Mouse (Mus musculus): Measurements from ENCODE around the gene Nrsn2.

Nrsn2 gene

DNA sequence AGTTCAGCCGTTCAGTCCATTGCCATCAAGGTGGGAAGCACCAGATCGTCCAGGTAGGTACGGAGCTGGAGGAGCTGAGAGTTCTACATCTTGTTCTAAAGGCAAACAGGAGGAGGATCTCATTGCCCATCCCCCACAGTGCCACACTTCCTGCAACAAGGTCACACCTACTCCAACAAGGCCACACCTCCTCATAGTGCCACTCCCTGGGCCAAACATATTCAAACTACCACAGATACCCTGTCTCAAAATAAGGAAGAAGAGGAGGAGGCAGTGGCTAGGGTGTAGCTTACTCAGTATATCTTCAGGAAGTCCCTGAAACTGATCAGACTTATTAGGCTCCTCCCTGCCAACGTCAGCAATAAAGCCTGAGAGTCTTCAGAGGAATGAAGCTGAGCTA, 7.8 kb upstream of the Nrsn2 start:
- DNase-seq (ENCODE audit: low read depth) = no peak

GRCm38 (mm10) chr2:152375652-152376344, 640 bp downstream of the Nrsn2 start:
- no peak for DNase-seq (ENCODE audit: low read depth)

DNA sequence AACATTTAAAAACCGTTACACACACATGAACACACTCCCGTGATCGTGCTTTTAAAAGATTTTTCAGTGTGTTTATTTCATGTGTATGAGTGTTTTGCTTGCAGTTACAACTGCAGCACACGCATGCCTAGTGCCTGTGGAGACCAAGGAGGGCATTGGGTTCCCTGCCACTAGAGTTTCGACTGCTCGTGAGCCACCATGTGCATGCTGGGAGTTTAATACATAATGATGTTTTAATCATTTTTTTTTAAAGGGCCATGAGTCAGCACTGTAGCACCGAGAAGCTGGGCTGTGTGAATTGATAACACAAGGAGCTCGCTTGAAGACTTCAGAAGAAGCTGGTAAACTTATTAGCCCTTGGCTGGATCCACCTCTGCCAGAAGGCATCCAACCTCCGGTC, 2.9 kb downstream of the Nrsn2 start:
- no peak for DNase-seq (ENCODE audit: low read depth)

DNA sequence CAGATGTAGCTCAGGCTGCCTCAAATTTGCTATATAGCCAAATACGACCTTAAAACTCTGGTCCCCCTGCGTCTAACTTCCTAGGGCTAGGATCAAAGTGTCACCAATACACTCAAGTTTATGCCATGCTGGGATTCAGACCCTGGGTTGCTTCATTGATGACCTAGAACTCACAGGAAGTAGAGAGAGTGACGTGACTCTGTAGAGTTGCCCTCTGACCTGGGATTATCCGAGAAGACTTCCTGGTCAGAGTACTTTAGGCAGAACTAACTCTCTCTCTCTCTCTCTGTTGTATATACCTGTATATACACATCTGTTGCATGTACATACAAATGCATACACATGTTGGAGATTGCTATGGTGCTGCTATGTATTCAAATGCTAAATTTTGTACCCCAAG, 3.8 kb downstream of the Nrsn2 start:
- DNase-seq (ENCODE audit: low read depth) = no peak

GRCm38 (mm10) chr2:152372104-152372503, 4.3 kb downstream of the Nrsn2 start:
- DNase-seq (ENCODE audit: low read depth) = peak; percentile 82

DNA sequence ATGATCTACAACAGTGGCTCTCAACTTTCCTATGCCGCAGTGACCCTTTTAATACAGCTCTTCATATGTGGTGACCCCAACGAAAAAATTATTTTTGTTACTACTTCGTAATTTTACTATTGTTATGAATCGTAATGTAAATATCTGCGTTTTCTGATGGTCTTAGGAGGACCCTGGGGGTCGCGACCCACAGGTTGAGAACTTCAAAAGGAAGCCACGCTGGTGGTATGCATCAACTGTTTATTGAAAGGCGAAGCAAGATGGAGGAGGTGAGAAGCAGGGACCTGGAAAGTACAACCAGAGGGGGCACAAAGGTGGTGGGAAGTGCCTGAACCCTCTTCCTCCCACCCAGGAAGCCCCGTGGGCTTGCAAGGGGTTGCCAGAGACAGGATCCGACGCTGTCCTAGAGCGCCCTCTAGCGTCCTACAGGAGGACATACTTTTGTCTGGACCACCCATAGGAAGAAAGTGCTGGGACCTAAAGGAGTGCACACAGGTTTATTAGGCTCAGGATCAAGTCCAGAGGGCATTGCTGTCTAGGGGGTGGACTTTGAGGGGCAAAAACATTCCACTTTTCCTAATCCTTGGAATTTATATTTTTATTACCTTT, 7.8 kb downstream of the Nrsn2 start:
- peak; percentile 84 for DNase-seq (ENCODE audit: low read depth)

- DNase-seq (ENCODE audit: low read depth) = no peak
Observed at GRCm38 (mm10) chr2:152367917-152368316, 8.5 kb downstream of the Nrsn2 start.

DNA sequence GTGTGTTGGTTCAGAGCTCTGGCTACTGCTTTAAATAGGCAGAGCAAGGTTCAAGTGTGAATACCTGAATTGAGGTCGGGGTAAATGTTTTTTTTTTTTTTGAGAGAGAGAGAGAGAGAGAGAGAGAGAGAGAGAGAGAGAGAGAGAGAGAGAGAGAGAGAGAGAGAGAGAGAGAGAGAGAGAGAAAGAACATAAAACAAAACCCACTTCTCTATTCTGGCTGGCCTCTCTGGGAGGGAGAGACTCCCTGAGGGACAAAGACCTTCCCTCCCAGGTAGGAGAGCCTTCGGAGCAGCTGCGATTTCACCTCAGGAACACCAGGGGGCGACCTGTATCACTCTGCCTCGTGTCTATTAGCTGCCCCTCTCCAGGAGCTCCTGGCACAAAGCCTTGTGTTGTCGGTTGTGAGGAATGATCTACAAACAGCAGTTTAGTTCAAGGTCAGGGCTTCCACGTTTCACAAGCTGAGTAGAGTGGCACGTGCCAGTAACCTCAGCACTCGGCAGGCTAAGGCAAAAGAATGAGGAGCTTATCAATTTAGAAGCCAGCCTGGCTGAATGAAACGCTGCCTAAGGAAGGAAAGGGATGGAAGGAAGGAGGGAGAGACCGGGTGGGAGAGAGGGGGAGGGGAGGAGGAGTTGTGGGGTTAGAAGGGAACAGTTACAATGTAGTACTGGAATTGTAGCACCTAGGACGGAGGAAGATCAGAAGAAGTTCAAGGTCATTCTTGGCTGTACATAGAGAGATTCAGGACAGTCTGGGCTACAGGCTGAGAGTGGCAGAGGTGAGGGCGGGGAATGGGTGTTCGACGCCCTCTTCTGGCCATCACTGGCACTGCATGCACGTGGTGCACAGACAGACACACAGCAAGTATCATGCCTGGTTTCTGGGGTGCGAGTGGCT, 12.9 kb downstream of the Nrsn2 start:
- peak; percentile 84 for DNase-seq (ENCODE audit: low read depth)

DNA sequence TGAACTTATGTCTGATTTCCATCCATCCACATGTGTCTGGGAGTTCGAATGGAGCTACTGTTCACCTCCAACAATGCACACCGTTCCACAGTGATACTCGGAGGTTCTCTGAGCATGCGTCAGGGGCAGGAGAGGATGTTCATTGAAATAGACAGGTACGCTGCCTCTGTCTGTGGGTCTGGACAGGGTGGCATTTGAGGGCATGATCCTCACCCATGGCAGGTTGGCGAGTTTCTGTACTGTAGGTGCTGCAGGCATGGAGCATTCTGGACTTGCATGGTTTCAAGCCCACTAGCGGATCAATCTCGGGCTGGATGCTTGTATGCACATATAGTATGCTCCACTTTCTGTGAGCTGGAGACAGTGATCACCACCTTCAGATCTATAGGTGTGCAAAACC, 15.2 kb downstream of the Nrsn2 start:
- DNase-seq (ENCODE audit: low read depth) = no peak

DNA sequence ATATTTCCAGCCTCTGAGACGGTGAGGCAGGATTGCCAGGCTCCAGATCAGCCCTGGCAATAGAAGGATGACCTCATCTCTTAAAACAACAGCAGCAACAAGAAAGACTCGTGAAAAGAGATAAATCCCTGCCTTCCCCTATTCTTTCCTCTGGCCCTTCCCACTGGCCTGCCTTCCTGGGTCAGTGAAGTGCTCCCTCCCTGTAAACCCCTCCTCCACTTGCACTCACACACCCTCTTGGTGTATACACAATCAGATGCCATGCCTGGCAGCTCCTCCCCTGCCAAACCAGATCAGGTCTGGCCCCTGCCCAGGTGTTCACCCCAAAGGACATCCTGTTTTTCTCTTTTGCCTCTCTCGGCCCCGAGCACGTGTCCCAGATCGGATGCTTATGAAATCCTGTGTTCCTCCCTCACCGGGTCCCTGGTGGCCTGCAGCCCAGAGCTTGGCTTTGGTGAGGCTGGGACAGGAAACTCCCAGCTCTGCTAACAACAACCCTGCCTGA, 16.1 kb downstream of the Nrsn2 start:
- DNase-seq (ENCODE audit: low read depth) = peak; percentile 70

GRCm38 (mm10) chr2:152359616-152360015, 16.8 kb downstream of the Nrsn2 start:
- peak; percentile 26 for DNase-seq (ENCODE audit: low read depth)

GRCm38 (mm10) chr2:152358977-152359376, 17.5 kb downstream of the Nrsn2 start:
- peak; percentile 55 for DNase-seq (ENCODE audit: low read depth)

- DNase-seq (ENCODE audit: low read depth) = no peak
Observed at GRCm38 (mm10) chr2:152357254-152357653, 19.2 kb downstream of the Nrsn2 start.

DNA sequence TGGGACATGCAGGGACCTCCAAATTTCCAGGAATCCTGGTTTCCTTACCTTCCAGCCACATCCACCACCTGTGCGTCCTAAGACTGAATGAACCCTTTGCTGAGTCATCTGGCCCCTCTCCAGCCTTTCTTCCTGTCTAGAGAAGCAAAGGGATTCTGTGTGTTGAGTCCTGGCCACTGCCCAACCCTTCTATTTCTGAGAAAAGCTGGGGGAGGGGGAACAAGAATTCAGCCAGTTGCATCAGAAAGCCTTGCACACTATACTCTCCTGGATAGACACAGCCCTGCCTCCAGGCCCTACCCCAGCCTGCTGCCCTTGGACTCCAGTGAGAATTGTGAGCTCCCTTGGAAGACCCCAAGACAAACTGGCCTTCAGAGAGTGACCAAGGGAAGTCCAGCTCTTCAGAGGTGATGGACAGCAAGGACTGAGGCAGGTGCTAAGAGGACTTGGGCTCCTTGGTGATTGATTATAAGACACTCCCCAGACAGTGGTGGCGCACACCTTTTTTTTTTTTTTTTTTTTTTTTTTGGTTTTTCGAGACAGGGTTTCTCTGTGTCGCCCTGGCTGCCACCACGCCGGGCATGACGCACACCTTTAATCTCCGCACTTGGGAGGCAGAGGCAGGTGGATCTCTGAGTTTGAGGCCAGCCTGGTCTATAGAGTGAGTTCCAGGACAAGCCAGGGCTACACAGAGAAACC, 26.4 kb downstream of the Nrsn2 start:
- no peak for DNase-seq (ENCODE audit: low read depth)

DNA sequence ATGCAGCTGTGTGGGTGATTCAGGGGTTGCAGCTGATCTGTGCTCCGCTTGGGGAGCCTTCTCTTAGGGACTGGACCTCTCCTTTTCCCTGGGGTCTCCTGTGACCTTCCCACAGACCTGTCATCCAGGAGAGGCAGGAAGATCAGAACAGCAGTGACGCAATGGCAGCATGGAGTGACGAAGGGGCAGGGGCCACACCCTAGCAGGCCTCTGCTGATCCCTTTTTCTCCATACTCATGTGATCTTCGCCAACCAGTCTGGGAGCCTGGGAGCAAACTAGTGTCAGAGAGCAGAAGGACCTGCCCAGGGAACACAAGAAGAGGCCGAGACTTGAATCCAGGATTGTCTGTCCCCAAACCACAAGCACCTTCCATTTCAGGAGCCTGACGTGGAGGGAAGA, 27.2 kb downstream of the Nrsn2 start:
- no peak for DNase-seq (ENCODE audit: low read depth)

DNA sequence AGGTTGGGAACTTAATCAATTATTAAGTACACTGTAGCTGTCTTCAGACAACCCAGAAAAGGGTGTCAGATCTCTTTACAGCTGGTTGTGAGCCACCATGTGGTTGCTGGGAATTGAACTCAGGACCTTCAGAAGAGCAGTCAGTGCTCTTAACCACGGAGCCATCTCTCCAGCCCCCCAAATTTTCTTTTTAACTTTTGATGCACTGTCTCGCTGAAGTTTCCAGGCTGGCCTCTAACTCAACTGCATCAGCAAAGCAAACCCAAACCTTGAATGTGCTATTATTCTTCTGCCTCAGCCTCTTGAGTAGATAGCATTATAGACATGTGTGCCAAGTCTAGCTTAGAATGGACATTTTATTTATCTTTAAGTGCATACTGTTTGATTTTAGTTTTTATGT, 28.7 kb downstream of the Nrsn2 start:
- DNase-seq (ENCODE audit: low read depth) = no peak

GRCm38 (mm10) chr2:152346776-152347465, 29.5 kb downstream of the Nrsn2 start:
- DNase-seq (ENCODE audit: low read depth) = no peak

DNA sequence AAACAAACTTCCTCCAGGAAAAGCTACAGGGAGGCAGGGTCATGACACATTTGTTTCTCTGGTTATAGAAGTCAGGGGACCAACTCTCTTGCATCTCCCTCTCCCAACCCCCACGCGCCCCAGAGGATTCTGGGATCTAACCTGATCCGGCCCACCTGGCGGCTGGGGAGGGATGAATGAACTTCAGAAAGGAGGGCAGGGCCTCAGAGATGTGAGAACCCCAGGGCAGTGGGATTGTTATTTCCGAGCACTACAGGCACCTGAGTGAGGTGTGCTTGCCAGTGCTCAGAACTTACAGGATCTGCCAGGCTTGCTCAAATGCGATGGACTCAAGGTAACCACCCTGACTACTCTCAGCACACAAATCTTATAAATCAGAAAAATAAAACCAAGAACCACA, 31.0 kb downstream of the Nrsn2 start:
- no peak for DNase-seq (ENCODE audit: low read depth)

GRCm38 (mm10) chr2:152344909-152345308, 31.5 kb downstream of the Nrsn2 start:
- DNase-seq (ENCODE audit: low read depth) = no peak

GRCm38 (mm10) chr2:152344361-152344760, 32.1 kb downstream of the Nrsn2 start:
- peak; percentile 62 for DNase-seq (ENCODE audit: low read depth)
